Mouse (Mus musculus): ENCODE results near the gene Fam178b.

Gene Fam178b

DNA sequence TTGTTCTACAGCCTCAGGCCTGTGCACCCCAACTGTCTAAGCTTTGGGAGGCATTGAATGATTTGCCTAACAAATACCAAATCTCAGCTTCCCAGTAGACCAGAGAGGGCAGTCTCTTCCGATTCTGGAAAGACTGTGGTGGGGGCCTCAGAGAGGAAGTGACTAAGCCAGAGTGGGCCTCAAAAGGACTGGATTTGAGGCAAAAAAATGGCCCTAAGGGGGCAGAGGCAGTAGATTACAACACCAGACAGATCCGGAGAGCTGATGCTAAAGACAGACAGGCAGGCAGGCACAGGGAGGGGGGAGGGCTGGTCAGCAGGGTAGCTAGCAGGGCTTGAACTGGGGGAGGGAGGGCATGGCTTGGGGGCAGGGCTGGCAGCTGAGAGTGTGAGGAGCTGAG is 116.6 kb downstream of the Fam178b start:
- DNase-seq (ENCODE audit: low spot score in 2 of 2) = no peak

GRCm38 (mm10) chr1:36564101-36564500 is 118.9 kb downstream of the Fam178b start:
- no peak for DNase-seq (ENCODE audit: low spot score in 2 of 2)

GRCm38 (mm10) chr1:36563632-36564031 is 119.4 kb downstream of the Fam178b start:
- DNase-seq (ENCODE audit: low spot score in 2 of 2) = no peak

GRCm38 (mm10) chr1:36563197-36563596 is 119.8 kb downstream of the Fam178b start:
- DNase-seq (ENCODE audit: low spot score in 2 of 2) = no peak

GRCm38 (mm10) chr1:36562388-36562787 is 120.6 kb downstream of the Fam178b start:
- DNase-seq (ENCODE audit: low spot score in 2 of 2) = no peak

GRCm38 (mm10) chr1:36560903-36561302 is 122.1 kb downstream of the Fam178b start:
- no peak for DNase-seq (ENCODE audit: low spot score in 2 of 2)

GRCm38 (mm10) chr1:36559888-36560287 is 123.1 kb downstream of the Fam178b start:
- no peak for DNase-seq (ENCODE audit: low spot score in 2 of 2)

- no peak for DNase-seq (ENCODE audit: low spot score in 2 of 2)
These were observed 123.7 kb downstream of the Fam178b start for GRCm38 (mm10) chr1:36559256-36559655.

- DNase-seq (ENCODE audit: low spot score in 2 of 2) = peak; percentile 45 to 73
These were observed 124.7 kb downstream of the Fam178b start, which contains the start of gene Sema4c for GRCm38 (mm10) chr1:36558031-36558993. Gene Sema4c (minus strand): TSS chr1:36558349.

DNA sequence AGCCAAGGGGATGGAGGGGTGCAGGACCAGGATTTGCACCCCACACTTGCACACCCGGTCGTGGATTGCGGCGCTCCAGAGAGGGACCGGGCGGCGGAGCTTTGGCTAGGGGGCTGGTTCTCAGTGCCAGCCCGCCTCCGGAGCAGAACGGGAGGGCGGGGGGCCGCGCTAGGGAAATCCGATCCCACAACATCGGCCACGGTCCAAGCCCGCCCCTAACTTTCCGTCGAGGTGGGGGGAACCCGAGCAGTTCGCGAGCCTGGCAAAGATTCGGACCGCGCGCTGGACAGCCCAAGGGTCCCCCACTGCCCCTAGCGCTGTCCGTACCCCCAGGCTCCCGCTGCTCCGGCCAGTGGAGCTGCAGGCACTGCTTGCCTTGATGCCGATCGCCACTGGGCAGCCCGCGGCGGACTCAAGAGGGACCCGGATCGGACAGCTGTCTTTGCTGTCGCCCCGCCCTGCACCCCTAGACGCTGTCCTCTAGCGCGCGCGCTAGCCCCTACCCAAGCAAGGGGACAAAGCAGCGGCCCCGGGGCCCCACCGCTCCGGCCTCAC is 125.4 kb downstream of the Fam178b start:
- DNase-seq (ENCODE audit: low spot score in 2 of 2) = peak; percentile 59 to 82

DNA sequence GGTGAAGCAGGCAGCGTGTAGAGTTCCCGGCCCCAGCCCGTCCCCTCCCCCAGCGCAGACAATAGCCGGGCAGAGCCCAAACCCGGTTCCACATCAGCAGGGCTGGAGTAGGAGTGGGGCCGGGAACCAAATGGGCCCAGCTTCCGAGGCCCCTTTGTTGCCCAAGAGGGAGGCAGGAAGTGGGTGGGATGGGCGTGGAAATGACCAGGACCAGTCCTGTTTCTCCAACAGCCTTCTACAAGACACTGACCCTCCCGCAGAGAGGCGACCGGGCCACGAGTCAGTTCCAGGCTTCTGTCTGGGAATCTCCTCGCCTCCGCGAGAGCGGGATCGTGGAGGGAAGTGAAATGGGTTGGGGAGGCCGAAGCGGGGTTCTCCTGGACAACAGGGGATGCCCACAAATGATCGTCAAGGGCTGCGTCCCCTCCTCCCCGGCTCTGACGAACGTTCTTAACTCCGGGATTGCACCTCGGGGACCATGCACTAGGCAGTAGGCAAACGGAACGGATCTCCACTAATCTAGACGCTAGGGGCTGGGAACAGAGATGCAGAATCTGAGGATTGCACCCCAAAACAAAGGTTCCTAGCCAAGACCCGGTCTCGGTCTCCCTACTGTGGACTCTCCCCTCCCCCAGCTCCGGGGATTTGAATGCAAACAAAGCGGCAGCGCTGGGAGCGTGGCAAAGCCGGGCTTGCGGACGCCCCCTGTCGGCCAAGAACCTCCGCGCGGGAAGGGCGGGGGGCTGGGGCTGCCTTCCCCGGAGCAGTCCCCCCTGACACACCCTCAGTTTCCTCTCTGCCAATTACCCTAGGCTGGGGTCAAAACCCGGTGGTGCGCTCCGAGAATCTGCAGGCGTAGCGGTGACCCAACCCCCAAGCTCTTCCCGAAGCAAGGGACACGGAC is 126.2 kb downstream of the Fam178b start:
- peak; percentile 99 for DNase-seq (ENCODE audit: low spot score in 2 of 2)

- peak in 1 of 2 experiments; percentile 70 for DNase-seq (ENCODE audit: low spot score in 2 of 2)
These were observed 127.1 kb downstream of the Fam178b start for GRCm38 (mm10) chr1:36555798-36556395.

DNA sequence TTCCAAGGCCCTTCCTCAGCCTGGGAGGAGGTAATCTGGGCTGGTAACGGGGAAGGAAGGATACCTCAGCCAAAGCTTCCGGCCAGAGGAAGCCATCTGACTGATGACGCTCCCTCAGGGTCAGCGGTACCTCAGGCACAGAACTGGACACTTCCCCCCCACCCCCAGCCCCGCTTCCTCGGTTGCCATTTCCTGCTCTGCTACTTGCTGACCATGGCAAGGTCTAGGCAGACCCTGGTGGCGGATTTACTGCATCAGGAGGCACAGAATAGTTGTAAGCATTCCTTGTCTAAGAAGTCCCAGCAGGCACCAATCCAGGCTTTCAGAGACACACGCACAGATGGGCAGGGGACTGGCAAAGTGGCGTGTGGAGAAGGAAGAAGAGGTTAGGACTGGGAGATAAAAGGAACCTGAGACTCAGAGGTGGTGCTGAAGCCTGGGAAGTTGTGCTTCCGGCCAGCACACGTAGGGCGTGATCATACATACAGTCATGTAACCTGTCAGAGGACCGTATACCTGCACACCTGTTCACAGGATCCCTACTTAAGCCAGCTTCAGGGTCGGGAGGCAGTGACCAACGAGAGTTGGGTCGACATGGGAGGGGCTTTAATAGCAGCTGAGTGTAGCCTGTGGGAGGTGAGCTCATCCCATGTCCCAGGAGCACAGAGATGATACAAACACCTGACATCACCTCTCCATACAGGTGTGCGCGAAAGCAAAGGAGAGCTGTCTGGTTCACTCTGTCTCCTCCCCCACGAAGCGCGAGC is 128.2 kb downstream of the Fam178b start:
- DNase-seq (ENCODE audit: low spot score in 2 of 2) = no peak

- no peak for DNase-seq (ENCODE audit: low spot score in 2 of 2)
These were observed 130.5 kb downstream of the Fam178b start for GRCm38 (mm10) chr1:36552506-36552905.

- no peak for DNase-seq (ENCODE audit: low spot score in 2 of 2)
These were observed 131.1 kb downstream of the Fam178b start for GRCm38 (mm10) chr1:36551904-36552303.

- DNase-seq (ENCODE audit: low spot score in 2 of 2) = no peak
These were observed 132.7 kb downstream of the Fam178b start for GRCm38 (mm10) chr1:36550075-36550863.

DNA sequence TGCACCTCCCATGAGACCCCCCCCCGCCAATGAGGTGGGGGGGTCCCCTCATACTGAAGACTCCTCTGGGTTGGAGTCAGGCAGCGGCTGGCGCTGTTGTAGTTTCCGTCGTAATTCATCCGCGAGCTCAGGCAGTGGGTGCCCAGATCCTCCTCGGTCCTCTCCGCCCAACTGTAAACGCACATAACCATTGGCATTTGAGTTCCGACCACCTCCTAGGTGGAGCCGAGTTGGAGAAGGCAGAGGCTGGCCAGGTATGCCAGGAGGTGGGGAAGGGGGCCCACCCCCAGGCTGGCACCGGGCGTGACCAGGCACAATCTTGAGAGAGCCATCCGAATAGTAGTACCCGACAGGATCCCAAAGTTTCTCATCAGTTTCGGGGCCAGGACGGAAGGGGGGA is 133.5 kb downstream of the Fam178b start:
- no peak for DNase-seq (ENCODE audit: low spot score in 2 of 2)

GRCm38 (mm10) chr1:36548771-36549170 is 134.2 kb downstream of the Fam178b start:
- DNase-seq (ENCODE audit: low spot score in 2 of 2) = no peak

DNA sequence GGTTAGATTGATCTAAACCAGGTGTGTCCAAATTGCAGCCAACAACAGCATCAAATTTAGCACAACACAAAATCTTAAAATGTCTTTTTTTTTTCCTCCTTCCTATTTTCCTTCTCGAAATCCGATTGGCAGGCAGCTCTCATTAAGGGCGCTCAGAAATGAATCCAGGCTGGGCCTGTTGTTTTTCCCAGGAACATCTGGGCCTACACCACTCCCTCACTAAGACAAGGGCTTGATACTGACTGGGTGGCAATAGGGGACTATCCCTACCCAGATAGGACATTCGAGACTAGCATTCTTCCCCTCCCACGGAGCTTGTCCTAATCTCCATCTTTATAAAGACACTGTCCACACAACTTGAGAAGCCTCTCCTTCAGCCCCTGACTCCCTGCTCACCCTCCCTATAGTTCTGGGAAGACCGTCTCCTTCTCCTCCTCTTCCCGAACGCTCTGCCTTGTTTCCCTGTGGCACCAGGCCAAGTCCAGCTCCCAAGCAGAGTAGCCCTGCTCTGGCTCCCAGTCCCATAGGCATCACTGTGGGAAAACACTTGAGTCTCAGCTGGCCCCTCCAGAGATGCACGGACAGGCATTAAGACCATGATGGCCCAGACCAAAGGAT is 134.9 kb downstream of the Fam178b start:
- DNase-seq (ENCODE audit: low spot score in 2 of 2) = no peak
